Mouse (Mus musculus): ENCODE measurements around the gene Cftr. TPM values are rescaled to one million over a fixed set of nuclear protein-coding genes. Genes with fewer than 3 reads are reported as not detected.

Gene Cftr
- polyA plus RNA-seq, 1 experiment from 2014 or later: 17.7 TPM

DNA sequence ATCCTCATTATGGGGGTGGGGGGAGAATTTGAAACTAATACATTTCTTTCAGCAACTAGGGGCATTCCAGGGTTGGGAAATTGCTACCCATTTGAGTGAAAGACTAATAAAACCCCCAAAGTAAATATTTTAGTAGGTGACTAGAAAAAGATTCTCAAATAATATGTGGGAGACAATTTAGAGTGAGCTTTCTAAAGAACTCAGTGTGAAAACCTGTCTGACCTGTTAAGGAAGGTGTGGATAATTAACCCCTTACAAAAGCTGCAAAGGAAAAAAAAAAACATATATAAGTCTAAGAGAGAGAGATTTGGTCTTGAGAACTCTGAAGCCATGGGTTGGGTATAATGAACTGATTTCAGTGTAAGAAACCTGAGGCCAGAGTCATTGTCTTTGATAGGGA is 167.8 kb downstream of the Cftr start:
- Histone ChIP-seq H3K27ac (ENCODE audit: low read depth) (no peak overlapping the region), H3K9ac (ENCODE audit: low read length) (no peak overlapping the region), H3K9me3 (ENCODE audit: control insufficient read depth, low read length) (no peaks in the 10 kb centered on the region), H3K4me3 (ENCODE audit: low read depth, low read length) (no peak overlapping the region), H3K4me1 (replicated peaks; ENCODE audit: control insufficient read depth, insufficient read depth, low read length) (no peaks in the 10 kb centered on the region), H3K4me2 (ENCODE audit: low read length) (no peak overlapping the region), H3K27me3 (replicated peaks; ENCODE audit: control insufficient read depth, insufficient read depth, low read length) (no peaks in the 10 kb centered on the region), H3K36me3 (ENCODE audit: control insufficient read depth, insufficient read depth, low read length) (no peaks in the 10 kb centered on the region)
- DNase-seq (ENCODE audit: low spot score) (no peak), ATAC-seq (replicated peaks; ENCODE audit: low FRiP score, low TSS enrichment, low read depth) (no peak)

DNA sequence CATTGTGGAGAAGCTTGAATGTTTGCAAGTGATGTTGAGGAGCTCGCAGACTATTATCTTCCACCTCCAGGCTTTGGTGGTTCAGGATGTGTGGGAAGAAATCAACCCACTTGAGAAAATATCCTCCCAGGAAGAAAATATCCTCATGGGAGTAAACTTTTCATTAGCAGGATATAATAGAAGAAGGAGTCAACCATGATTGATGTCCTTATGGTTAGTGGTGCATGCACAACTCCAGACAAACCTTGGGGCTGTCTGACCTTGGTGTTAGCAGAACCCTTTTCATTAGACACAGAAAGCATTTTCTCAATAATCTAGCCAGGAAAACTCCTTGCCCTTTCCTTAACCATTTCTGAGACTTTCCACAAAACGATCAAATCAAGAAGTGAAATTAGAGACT is 173.8 kb downstream of the Cftr start:
- Histone ChIP-seq H3K27me3 (replicated peaks; ENCODE audit: control insufficient read depth, insufficient read depth, low read length) (no peaks in the 10 kb centered on the region), H3K27ac (ENCODE audit: low read depth) (no peak overlapping the region), H3K4me3 (ENCODE audit: low read depth, low read length) (no peak overlapping the region), H3K4me1 (replicated peaks; ENCODE audit: control insufficient read depth, insufficient read depth, low read length) (no peaks in the 10 kb centered on the region), H3K9ac (ENCODE audit: low read length) (no peak overlapping the region), H3K4me2 (ENCODE audit: low read length) (no peak overlapping the region), H3K36me3 (ENCODE audit: control insufficient read depth, insufficient read depth, low read length) (no peaks in the 10 kb centered on the region), H3K9me3 (ENCODE audit: control insufficient read depth, low read length) (no peaks in the 10 kb centered on the region)
- DNase-seq (ENCODE audit: low spot score) (no peak), ATAC-seq (replicated peaks; ENCODE audit: low FRiP score, low TSS enrichment, low read depth) (no peak)
- WGBS: 86% methylated on average over 2 of the region's 2 CpGs

DNA sequence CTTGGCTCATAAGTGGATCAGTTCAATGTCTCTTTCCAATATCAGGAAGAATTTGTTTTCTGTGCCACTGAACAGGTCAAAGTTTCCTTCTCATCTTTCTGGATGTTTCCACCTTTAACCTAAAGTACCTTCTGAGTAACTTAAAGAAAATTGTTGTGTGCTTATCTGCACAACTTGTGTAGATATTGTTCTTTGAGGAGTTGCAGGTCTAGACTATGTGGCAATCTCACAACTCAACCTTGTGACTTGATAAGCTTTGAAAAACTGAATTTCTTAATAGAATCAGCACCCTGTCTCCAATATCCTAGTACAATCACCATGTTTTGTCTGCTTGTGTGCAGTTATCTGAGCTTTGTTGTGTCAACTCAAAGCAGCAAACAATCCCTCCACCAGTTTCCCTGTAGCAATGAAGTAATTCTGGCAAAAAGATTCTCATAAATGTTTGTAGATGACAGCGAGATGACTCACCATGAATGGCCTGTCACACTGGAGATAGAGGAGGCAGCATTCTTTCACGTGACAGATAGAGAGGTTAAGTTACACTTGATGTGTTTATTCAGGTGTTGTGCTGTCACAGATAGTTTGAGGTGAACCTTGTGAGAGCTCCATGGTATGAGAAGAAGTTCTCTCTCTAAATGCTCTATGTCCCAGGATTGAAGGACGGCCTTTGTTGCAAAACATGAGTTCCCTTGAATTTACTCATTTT is 178.8 kb downstream of the Cftr start:
- no peak for ATAC-seq (replicated peaks; ENCODE audit: low FRiP score, low TSS enrichment, low read depth)
- Histone ChIP-seq H3K27me3 (replicated peaks; ENCODE audit: control insufficient read depth, insufficient read depth, low read length) (no peaks in the 10 kb centered on the region), H3K36me3 (ENCODE audit: control insufficient read depth, insufficient read depth, low read length) (no peaks in the 10 kb centered on the region), H3K4me1 (replicated peaks; ENCODE audit: control insufficient read depth, insufficient read depth, low read length) (no peaks in the 10 kb centered on the region), H3K4me3 (ENCODE audit: low read depth, low read length) (no peak overlapping the region), H3K9ac (ENCODE audit: low read length) (no peak overlapping the region), H3K9me3 (ENCODE audit: control insufficient read depth, low read length) (no peaks in the 10 kb centered on the region), H3K4me2 (ENCODE audit: low read length) (no peak overlapping the region), H3K27ac (ENCODE audit: low read depth) (no peak overlapping the region)
- no peak for DNase-seq (ENCODE audit: low spot score)
- WGBS: 69% methylated on average over 3 of the region's 3 CpGs

DNA sequence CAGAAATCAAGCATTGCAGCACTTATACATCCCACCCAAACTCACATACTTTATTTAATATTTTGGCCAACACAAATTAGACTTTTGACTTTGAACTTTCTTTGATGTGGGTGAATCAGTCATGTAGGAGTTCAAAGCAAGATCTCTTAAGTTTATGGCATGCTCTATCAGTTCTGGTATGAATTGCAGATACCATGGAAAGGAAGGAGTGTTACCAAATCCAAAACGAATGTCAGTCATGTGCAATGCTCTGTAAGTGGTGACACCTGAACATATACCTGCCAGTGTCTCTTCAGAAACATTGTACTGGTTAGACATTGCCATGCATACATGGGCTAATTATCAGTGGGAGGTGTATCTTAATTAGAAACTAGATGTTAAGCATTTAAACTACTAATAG is 189.7 kb downstream of the Cftr start:
- H3K4me1 ChIP-seq (replicated peaks; ENCODE audit: control insufficient read depth, insufficient read depth, low read length): no peaks in the 10 kb centered on the region
- H3K36me3 ChIP-seq (ENCODE audit: control insufficient read depth, insufficient read depth, low read length): no peaks in the 10 kb centered on the region
- no peaks in the 10 kb centered on the region for H3K27me3 ChIP-seq (replicated peaks; ENCODE audit: control insufficient read depth, insufficient read depth, low read length)
- H3K4me2 ChIP-seq (ENCODE audit: low read length): no peak overlapping the region
- no peaks in the 10 kb centered on the region for H3K9me3 ChIP-seq (ENCODE audit: control insufficient read depth, low read length)
- no peak overlapping the region for H3K27ac ChIP-seq (ENCODE audit: low read depth)
- no peak for DNase-seq (ENCODE audit: low spot score)
- no peak overlapping the region for H3K9ac ChIP-seq (ENCODE audit: low read length)
- H3K4me3 ChIP-seq (ENCODE audit: low read depth, low read length): no peak overlapping the region
- 53% methylated on average over 1 of the region's 1 CpGs for WGBS
- ATAC-seq (replicated peaks; ENCODE audit: low FRiP score, low TSS enrichment, low read depth): no peak

DNA sequence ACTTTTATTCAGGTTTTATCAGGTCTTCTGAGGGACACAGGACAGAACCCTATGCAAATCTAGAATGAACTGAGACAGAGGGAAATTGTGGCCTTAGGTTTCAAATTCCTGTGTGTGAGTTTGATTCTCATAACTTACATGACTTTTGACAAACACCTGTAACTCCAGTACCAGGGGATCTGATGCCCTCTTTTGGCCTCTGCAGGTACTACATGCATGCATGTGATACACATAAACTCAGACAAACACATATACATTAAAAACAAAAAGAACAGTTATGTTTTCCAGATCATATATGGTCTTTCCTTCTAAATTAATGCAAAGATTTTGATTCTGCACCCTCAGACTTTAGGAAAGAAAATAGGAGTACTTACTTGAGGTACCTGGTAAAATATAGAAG is 190.5 kb downstream of the Cftr start:
- no peak overlapping the region for H3K9ac ChIP-seq (ENCODE audit: low read length)
- no peak for DNase-seq (ENCODE audit: low spot score)
- H3K4me2 ChIP-seq (ENCODE audit: low read length): no peak overlapping the region
- no peaks in the 10 kb centered on the region for H3K4me1 ChIP-seq (replicated peaks; ENCODE audit: control insufficient read depth, insufficient read depth, low read length)
- no peaks in the 10 kb centered on the region for H3K27me3 ChIP-seq (replicated peaks; ENCODE audit: control insufficient read depth, insufficient read depth, low read length)
- ATAC-seq (replicated peaks; ENCODE audit: low FRiP score, low TSS enrichment, low read depth): no peak
- no peaks in the 10 kb centered on the region for H3K9me3 ChIP-seq (ENCODE audit: control insufficient read depth, low read length)
- H3K36me3 ChIP-seq (ENCODE audit: control insufficient read depth, insufficient read depth, low read length): no peaks in the 10 kb centered on the region
- no peak overlapping the region for H3K4me3 ChIP-seq (ENCODE audit: low read depth, low read length)
- no peak overlapping the region for H3K27ac ChIP-seq (ENCODE audit: low read depth)

DNA sequence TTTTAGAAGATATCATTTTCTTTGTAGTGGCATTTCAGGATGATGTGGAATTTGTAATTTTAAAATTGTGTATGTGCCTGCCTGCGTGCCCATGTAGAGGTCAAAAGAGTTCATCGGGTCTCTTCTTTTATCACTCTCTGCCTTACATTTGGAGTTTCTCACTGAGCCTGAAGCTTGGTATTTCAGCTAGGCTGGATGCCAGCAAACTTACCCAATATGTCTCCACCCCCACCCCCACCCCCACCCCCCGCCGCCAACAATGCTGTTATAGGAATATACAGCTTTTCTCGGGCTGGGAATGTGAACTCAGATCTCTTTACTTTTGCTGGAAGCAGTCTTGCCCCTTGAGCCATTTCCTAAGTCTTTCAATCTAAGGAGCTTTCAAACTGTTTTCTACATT is 191.7 kb downstream of the Cftr start:
- no peak overlapping the region for H3K4me3 ChIP-seq (ENCODE audit: low read depth, low read length)
- H3K27me3 ChIP-seq (replicated peaks; ENCODE audit: control insufficient read depth, insufficient read depth, low read length): no peaks in the 10 kb centered on the region
- H3K9me3 ChIP-seq (ENCODE audit: control insufficient read depth, low read length): no peaks in the 10 kb centered on the region
- no peak overlapping the region for H3K9ac ChIP-seq (ENCODE audit: low read length)
- ATAC-seq (replicated peaks; ENCODE audit: low FRiP score, low TSS enrichment, low read depth) (no peak), DNase-seq (ENCODE audit: low spot score) (no peak)
- no peaks in the 10 kb centered on the region for H3K36me3 ChIP-seq (ENCODE audit: control insufficient read depth, insufficient read depth, low read length)
- 70% methylated on average over 5 of the region's 5 CpGs for WGBS
- no peak overlapping the region for H3K27ac ChIP-seq (ENCODE audit: low read depth)
- H3K4me1 ChIP-seq (replicated peaks; ENCODE audit: control insufficient read depth, insufficient read depth, low read length): no peaks in the 10 kb centered on the region
- no peak overlapping the region for H3K4me2 ChIP-seq (ENCODE audit: low read length)

DNA sequence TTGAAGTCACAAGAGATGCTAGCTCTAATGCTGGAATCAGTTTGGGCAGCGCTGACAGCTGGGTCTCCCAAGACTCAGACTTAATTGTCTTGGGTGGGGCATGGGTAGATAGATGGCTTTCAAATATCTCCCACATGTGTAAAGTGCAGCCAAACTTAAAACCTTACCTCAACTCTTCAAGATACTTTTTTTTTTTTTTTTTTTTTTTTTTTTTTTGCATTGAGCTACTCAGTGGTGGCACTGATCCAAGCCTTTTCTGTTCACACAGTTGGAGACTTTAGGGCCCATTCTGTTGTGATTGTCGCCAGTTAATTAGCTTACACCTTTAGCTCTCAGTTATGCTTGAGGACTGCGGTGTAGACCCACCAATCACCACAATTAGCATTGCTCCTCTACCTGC is 198.6 kb downstream of the Cftr start:
- Histone ChIP-seq H3K9me3 (ENCODE audit: control insufficient read depth, low read length) (no peaks in the 10 kb centered on the region), H3K4me3 (ENCODE audit: low read depth, low read length) (no peak overlapping the region), H3K36me3 (ENCODE audit: control insufficient read depth, insufficient read depth, low read length) (no peaks in the 10 kb centered on the region), H3K4me2 (ENCODE audit: low read length) (no peak overlapping the region), H3K27me3 (replicated peaks; ENCODE audit: control insufficient read depth, insufficient read depth, low read length) (no peaks in the 10 kb centered on the region), H3K9ac (ENCODE audit: low read length) (no peak overlapping the region), H3K4me1 (replicated peaks; ENCODE audit: control insufficient read depth, insufficient read depth, low read length) (no peaks in the 10 kb centered on the region), H3K27ac (ENCODE audit: low read depth) (no peak overlapping the region)
- ATAC-seq (replicated peaks; ENCODE audit: low FRiP score, low TSS enrichment, low read depth): no peak
- 86% methylated on average over 3 of the region's 3 CpGs for WGBS
- DNase-seq (ENCODE audit: low spot score): no peak

DNA sequence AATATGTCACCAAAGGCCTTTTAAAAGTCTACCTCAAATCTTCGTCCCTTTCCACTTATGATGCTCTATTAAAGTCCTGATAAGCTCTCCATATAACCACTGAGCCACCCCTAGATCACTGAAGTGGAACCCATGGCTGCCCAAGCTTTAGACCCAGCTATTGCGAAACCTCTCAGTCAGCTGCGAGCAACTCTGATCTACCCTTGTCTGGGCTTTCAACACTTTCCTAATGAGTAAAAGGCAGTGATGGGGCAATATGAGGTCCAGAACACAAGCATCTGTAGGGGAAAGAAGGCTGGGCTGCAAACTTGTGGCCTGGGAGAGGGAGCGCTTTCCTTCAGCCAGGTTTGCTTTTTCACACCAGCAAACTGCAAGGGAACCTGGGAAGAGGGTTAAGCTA is 199.2 kb downstream of the Cftr start:
- no peak overlapping the region for H3K4me3 ChIP-seq (ENCODE audit: low read depth, low read length)
- H3K27ac ChIP-seq (ENCODE audit: low read depth): no peak overlapping the region
- ATAC-seq (replicated peaks; ENCODE audit: low FRiP score, low TSS enrichment, low read depth): no peak
- DNase-seq (ENCODE audit: low spot score): no peak
- H3K4me2 ChIP-seq (ENCODE audit: low read length): no peak overlapping the region
- H3K9ac ChIP-seq (ENCODE audit: low read length): no peak overlapping the region
- H3K27me3 ChIP-seq (replicated peaks; ENCODE audit: control insufficient read depth, insufficient read depth, low read length): no peaks in the 10 kb centered on the region
- no peaks in the 10 kb centered on the region for H3K36me3 ChIP-seq (ENCODE audit: control insufficient read depth, insufficient read depth, low read length)
- no peaks in the 10 kb centered on the region for H3K9me3 ChIP-seq (ENCODE audit: control insufficient read depth, low read length)
- WGBS: 90% methylated on average over 4 of the region's 4 CpGs
- H3K4me1 ChIP-seq (replicated peaks; ENCODE audit: control insufficient read depth, insufficient read depth, low read length): no peaks in the 10 kb centered on the region
